37 mouse cellular contexts compared by ENCODE assay signal in genomic region chr6:41582189-41582588, GRCm38 (mm10). TPM values are rescaled to one million over a fixed set of nuclear protein-coding genes. Genes with fewer than 3 reads are reported as not detected.
"Had no signal": no experiment of that assay in that cellular context is flagged by ENCODE, and none has a peak within 500 bp of the region (broad histone marks: within the 10 kb centered on the region; RNA-seq: fewer than 3 reads in every experiment).

No protein-coding gene starts in this region.

- H3K4me2 ChIP-seq: limb, embryonic 12.5 days; limb, embryonic 13.5 days; limb, embryonic 15.5 days; liver, embryonic 11.5 days; liver, embryonic 12.5 days; liver, embryonic 13.5 days; liver, embryonic 15.5 days; lung, embryonic 14.5 days; lung, embryonic 15.5 days; midbrain, embryonic 11.5 days; midbrain, embryonic 12.5 days; midbrain, embryonic 13.5 days; midbrain, embryonic 15.5 days; neural tube, embryonic 12.5 days; neural tube, embryonic 13.5 days had no signal

- H3K9ac ChIP-seq: limb, embryonic 12.5 days; limb, embryonic 13.5 days; limb, embryonic 15.5 days; liver, embryonic 12.5 days; liver, embryonic 13.5 days; liver, embryonic 14.5 days; liver, embryonic 15.5 days; liver, postnatal 0 days; lung, embryonic 14.5 days; lung, embryonic 15.5 days; midbrain, embryonic 12.5 days; midbrain, embryonic 13.5 days; midbrain, embryonic 15.5 days; neural tube, embryonic 12.5 days; neural tube, embryonic 13.5 days had no signal

- ATAC-seq: liver, embryonic 12.5 days; liver, postnatal 0 days; lung, postnatal 0 days had no signal

- DNase-seq: left cerebral cortex, postnatal 4 days; liver; liver, embryonic 13.5 days; liver, postnatal 0 days; lung, adult 18-20 months; lung, adult 2 months; lung, embryonic 14.5 days; lung, postnatal 10 days; lung, postnatal 14 days; lung, postnatal 36 days; lung, postnatal 4 days; midbrain, embryonic 14.5 days had no signal

- H3K36me3 ChIP-seq: limb, embryonic 10.5 days; limb, embryonic 12.5 days; limb, embryonic 13.5 days; limb, embryonic 15.5 days; liver, embryonic 12.5 days; liver, embryonic 13.5 days; liver, embryonic 15.5 days; lung, embryonic 15.5 days; midbrain, embryonic 10.5 days; midbrain, embryonic 12.5 days; midbrain, embryonic 13.5 days; midbrain, embryonic 15.5 days; neural tube, embryonic 12.5 days; neural tube, embryonic 13.5 days had no signal

- H3K4me3 ChIP-seq: limb, embryonic 10.5 days; limb, embryonic 12.5 days; limb, embryonic 13.5 days; limb, embryonic 15.5 days; liver, embryonic 12.5 days; liver, embryonic 13.5 days; liver, embryonic 15.5 days; lung, embryonic 15.5 days; megakaryocyte, embryonic 14.5 days; midbrain, embryonic 10.5 days; midbrain, embryonic 12.5 days; midbrain, embryonic 13.5 days; midbrain, embryonic 15.5 days; neural tube, embryonic 12.5 days; neural tube, embryonic 13.5 days had no signal

- H3K4me1 ChIP-seq: limb, embryonic 10.5 days; limb, embryonic 12.5 days; limb, embryonic 13.5 days; limb, embryonic 15.5 days; liver, embryonic 12.5 days; liver, embryonic 13.5 days; liver, embryonic 15.5 days; lung, embryonic 15.5 days; megakaryocyte, embryonic 14.5 days; midbrain, embryonic 12.5 days; midbrain, embryonic 13.5 days; neural tube, embryonic 12.5 days; neural tube, embryonic 13.5 days had no signal

- H3K9me3 ChIP-seq: limb, embryonic 10.5 days; limb, embryonic 12.5 days; limb, embryonic 13.5 days; limb, embryonic 15.5 days; liver, embryonic 12.5 days; liver, embryonic 13.5 days; liver, embryonic 15.5 days; lung, embryonic 15.5 days; midbrain, embryonic 12.5 days; midbrain, embryonic 15.5 days; neural tube, embryonic 12.5 days; neural tube, embryonic 13.5 days had no signal

- H3K27me3 ChIP-seq: limb, embryonic 12.5 days; limb, embryonic 13.5 days; limb, embryonic 15.5 days; liver, embryonic 12.5 days; liver, embryonic 13.5 days; liver, embryonic 15.5 days; lung, embryonic 15.5 days; megakaryocyte, embryonic 14.5 days; midbrain, embryonic 12.5 days; midbrain, embryonic 13.5 days; midbrain, embryonic 15.5 days; neural tube, embryonic 12.5 days; neural tube, embryonic 13.5 days had no signal

- H3K27ac ChIP-seq: limb, embryonic 10.5 days; limb, embryonic 12.5 days; limb, embryonic 13.5 days; limb, embryonic 15.5 days; liver, embryonic 12.5 days; liver, embryonic 13.5 days; liver, embryonic 14.5 days; liver, embryonic 15.5 days; lung, embryonic 15.5 days; macrophage; midbrain, embryonic 10.5 days; midbrain, embryonic 12.5 days; midbrain, embryonic 13.5 days; neural tube, embryonic 12.5 days; neural tube, embryonic 13.5 days had no signal

RNA-seq across cellular contexts. Expression of gene Trpv6, which starts 54.0 kb away (rescaled TPM):
- total RNA-seq: liver, adult 2 months; megakaryocyte progenitor cell, adult 5-6 weeks; megakaryocyte, adult 5-6 weeks; megakaryocyte-erythroid progenitor cell, adult 5-6 weeks; midbrain, postnatal 0 days; monocyte, adult 5-6 weeks had no signal
- polyA plus RNA-seq: liver, adult 2 months; liver, postnatal 0 days; macrophage had no signal
